Mouse (Mus musculus): Measurements from ENCODE around the gene Ybx3. TPM values are rescaled to one million over a fixed set of nuclear protein-coding genes. Genes with fewer than 3 reads are reported as not detected.
A peak's percentile ranks its signal among the peaks of the same experiment; 100 is the strongest.

Gene Ybx3
- total RNA-seq (2018; cell fraction: chromatin; rRNA removed): 10 to 100 TPM in 23 of 26 experiments, 1 to 10 TPM in 3; 6.0 to 30.0 (median 15.5) TPM
- 10 to 100 TPM; 30.5 to 56.4 (median 36.4) TPM for total RNA-seq (2018; cell fraction: cytosol; rRNA removed)
- 10 to 100 TPM in 25 of 26 experiments, 1 to 10 TPM in 1; 8.7 to 47.6 (median 16.4) TPM for total RNA-seq (2018; cell fraction: nucleus; rRNA removed)
- polyA plus RNA-seq (2018): 23.2 to 133 TPM (median 72.9 TPM) in 3 replicates

DNA sequence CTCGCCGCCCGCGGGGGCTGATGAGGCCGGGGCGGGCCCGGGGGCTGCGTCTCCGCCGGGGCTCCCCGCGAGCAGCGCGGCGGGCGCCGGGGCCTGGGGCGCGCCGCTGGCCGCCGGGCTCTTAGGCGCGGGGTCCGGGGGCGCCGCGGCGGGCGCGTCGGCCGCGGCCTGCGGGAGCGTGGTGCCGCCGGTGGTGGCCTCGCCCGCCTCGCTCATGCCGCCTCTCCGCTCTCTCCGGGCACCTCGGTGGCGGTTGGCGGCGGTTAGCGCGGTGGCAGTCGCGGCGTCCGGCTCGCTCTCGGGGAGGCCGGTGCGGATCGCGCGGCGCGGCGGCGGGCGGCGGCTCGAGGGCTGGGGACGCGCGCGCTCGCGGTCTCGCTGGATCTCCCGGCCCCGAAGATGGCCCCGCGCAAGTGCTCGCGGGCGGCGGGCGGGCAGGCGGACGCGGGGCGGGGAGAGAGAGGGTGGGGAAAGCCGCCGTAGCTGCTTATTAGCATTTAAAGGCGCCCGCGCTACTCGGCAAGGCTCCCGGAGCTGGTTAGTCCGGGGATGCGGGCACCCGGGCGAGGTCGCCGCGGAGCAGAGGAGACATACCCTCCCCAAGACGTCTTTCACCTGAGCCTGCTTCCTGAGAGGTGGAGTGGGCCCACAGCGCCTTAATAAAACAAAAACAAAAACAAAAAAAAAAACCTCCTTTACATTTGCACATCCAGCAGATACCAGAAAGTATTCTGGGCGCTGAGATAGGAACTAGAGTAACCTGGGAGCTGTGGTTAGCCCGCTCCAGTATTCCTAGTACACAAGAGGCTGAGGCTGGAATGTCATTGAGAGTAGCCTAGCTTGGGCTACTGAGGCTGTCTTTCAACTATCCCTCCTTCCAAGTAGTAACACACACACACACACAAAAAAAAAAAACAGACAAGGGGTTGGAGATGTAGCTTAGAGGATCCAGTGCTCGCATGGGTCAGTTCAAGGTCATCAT, at the start of gene Ybx3:
Gene Ybx3 (minus strand): TSS at position 437 of the 982 bp plus-strand sequence.
- H3K4me3 ChIP-seq (ENCODE audit: inconsistent target): peak within 1 kb of the TSS; percentile 52
- no peaks in the 10 kb centered on the region for H3K36me3 ChIP-seq (ENCODE audit: inconsistent target)
- peaks cover 44% of the 10 kb centered on the region for H3K79me2 ChIP-seq (ENCODE audit: inconsistent target)
- 1% methylated on average over 86 of the region's 107 CpGs for WGBS (ENCODE audit: missing documents)
- no peak within 1 kb of the TSS for H3K27ac ChIP-seq

DNA sequence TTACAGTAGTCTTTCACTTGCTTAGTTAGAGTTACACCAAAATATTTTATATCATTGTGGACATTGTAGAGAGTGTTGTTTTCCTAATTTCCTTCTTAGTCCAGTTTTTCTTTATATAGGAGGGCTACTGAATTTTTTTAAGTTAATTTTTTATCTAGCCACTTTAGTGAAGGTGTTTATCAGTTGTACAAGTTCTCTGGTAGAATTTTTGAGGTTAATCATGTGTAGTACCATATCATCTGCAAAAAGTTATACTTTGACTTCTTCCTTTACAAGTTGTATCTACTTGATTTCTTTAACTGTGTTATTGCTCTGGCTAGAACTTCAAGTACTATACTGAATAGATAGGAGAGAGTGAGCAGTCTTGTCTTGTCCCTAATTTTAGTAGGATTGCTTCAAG, 48.4 kb upstream of the Ybx3 start:
- Histone ChIP-seq H3K36me3 (ENCODE audit: inconsistent target) (no peaks in the 10 kb centered on the region), H3K4me3 (ENCODE audit: inconsistent target) (no peak overlapping the region), H3K27ac (no peak overlapping the region), H3K79me2 (ENCODE audit: inconsistent target) (no peaks in the 10 kb centered on the region)

DNA sequence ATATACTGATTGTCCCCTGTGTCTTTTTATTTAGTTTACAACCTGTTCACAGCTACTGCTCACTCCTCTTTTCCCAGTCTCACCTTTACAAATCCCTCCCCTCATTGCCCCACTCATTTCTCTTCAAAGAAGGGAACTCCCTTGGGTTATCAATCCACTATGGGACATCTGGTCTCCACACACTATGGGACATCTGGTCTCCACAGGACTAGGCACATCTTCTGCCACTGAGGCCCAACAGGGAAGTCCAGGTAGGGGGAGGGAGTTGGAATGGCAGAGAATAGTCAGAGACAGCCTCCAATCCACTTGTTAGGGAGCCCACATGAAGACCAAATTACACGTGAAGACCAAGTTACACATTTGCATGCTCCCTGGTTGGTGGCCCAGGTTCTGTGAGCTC, 45.8 kb upstream of the Ybx3 start:
- H3K4me3 ChIP-seq (ENCODE audit: inconsistent target): no peak overlapping the region

GRCm38 (mm10) chr6:131433153-131434048, 45.1 kb upstream of the Ybx3 start:
- Histone ChIP-seq H3K27ac (no peak overlapping the region), H3K36me3 (ENCODE audit: inconsistent target) (no peaks in the 10 kb centered on the region), H3K4me3 (ENCODE audit: inconsistent target) (no peak overlapping the region), H3K79me2 (ENCODE audit: inconsistent target) (no peaks in the 10 kb centered on the region)
- 10% methylated on average over 38 of the region's 39 CpGs for WGBS (ENCODE audit: missing documents)

More for the DNA sequence above, 45.8 kb upstream of the Ybx3 start:
- Histone ChIP-seq H3K79me2 (ENCODE audit: inconsistent target) (no peaks in the 10 kb centered on the region), H3K27ac (no peak overlapping the region), H3K36me3 (ENCODE audit: inconsistent target) (no peaks in the 10 kb centered on the region)
- 50% methylated on average over 1 of the region's 1 CpGs for WGBS (ENCODE audit: missing documents)

GRCm38 (mm10) chr6:131421572-131421971, 33.3 kb upstream of the Ybx3 start:
- WGBS (ENCODE audit: missing documents): 75% methylated on average over 3 of the region's 3 CpGs

GRCm38 (mm10) chr6:131419614-131420013, 31.3 kb upstream of the Ybx3 start:
- Histone ChIP-seq H3K36me3 (ENCODE audit: inconsistent target) (no peaks in the 10 kb centered on the region), H3K4me3 (ENCODE audit: inconsistent target) (no peak overlapping the region), H3K79me2 (ENCODE audit: inconsistent target) (no peaks in the 10 kb centered on the region), H3K27ac (no peak overlapping the region)
- WGBS (ENCODE audit: missing documents): 55% methylated on average over 3 of the region's 3 CpGs

More at GRCm38 (mm10) chr6:131421572-131421971, 33.3 kb upstream of the Ybx3 start:
- H3K4me3 ChIP-seq (ENCODE audit: inconsistent target): no peak overlapping the region
- no peak overlapping the region for H3K27ac ChIP-seq
- H3K36me3 ChIP-seq (ENCODE audit: inconsistent target): no peaks in the 10 kb centered on the region
- H3K79me2 ChIP-seq (ENCODE audit: inconsistent target): no peaks in the 10 kb centered on the region

DNA sequence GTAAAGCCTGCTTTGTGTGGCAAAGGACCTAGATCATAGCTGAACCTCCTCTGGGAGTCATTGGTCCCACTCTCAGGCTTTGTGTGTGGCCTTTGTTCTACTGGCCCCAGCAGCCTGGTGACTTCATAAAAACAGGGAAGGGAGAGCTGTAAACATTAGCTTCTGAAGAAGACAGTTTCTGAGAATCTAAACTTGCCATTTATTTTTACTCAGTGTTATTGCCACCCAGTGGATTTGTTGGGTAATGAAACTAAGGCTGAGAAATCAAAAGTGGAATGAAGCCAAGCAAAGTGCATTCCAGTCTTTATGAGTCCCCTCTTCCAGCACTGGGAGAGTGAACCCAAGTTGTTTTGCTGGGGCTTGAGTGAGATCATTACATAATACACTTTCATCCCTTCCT, 30.5 kb upstream of the Ybx3 start:
- Histone ChIP-seq H3K36me3 (ENCODE audit: inconsistent target) (no peaks in the 10 kb centered on the region), H3K27ac (no peak overlapping the region), H3K4me3 (ENCODE audit: inconsistent target) (no peak overlapping the region), H3K79me2 (ENCODE audit: inconsistent target) (no peaks in the 10 kb centered on the region)

DNA sequence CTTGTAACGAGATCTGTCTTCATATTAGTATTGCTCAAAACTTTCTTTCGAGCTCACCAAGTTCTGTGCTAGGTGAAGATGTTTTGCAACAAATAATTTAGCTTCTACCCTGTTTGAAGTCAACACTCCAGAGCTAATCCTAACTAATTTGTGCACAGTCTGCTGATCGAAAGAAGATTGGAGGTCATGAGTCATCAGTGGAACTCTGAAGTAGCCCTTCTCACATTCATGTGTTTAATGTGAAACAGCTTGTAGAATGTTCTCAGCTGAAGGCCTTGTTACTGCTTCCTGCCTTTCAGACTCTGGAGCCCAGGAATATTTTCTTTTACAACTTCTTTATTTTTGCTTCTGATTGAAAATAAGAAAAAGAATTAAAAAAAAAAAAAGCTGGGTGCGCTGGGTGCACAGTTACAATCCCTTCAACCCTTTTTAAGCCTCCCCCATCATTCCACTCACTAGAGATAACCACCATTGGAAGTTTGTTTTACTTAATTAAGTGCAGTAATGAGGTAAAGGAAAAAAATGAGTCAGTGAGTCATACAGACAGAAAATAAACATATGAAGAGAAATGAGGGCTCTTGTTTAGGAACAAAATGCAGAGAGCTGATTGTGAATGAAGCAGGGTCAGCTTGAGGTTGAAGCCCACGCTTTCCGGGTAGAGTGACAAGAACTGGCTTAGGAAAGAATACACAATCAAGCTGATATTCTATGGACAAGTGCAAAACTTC, 23.0 kb upstream of the Ybx3 start:
- H3K27ac ChIP-seq: no peak overlapping the region
- WGBS (ENCODE audit: missing documents): 88% methylated on average over 6 of the region's 6 CpGs

GRCm38 (mm10) chr6:131406957-131407356, 18.7 kb upstream of the Ybx3 start:
- Histone ChIP-seq H3K4me3 (ENCODE audit: inconsistent target) (no peak overlapping the region), H3K27ac (no peak overlapping the region), H3K36me3 (ENCODE audit: inconsistent target) (no peaks in the 10 kb centered on the region), H3K79me2 (ENCODE audit: inconsistent target) (no peaks in the 10 kb centered on the region)

More for the DNA sequence above, 23.0 kb upstream of the Ybx3 start:
- Histone ChIP-seq H3K4me3 (ENCODE audit: inconsistent target) (no peak overlapping the region), H3K79me2 (ENCODE audit: inconsistent target) (no peaks in the 10 kb centered on the region), H3K36me3 (ENCODE audit: inconsistent target) (no peaks in the 10 kb centered on the region)

DNA sequence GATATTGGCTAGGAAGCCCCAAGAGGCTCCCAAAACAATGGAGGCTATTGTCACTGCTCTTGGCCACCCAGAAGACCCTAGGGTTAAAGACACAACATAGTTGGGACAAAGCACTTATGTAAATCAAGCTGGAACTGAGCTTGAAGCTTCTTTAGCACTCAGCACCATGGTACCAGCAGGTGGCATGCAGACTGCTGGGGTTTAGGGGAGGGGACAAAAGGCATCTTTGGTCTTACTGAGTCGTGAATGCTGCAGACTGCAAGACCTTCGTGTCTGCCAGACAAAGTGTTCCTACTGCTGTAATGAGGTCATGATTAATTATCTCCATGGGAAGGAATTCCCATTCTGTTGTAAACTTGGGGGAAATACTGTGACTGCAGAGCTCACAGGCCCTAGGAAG, 17.6 kb upstream of the Ybx3 start:
- H3K36me3 ChIP-seq (ENCODE audit: inconsistent target): no peaks in the 10 kb centered on the region
- WGBS (ENCODE audit: missing documents): 83% methylated on average over 2 of the region's 2 CpGs

GRCm38 (mm10) chr6:131405174-131405573, 16.9 kb upstream of the Ybx3 start:
- Histone ChIP-seq H3K27ac (no peak overlapping the region), H3K36me3 (ENCODE audit: inconsistent target) (no peaks in the 10 kb centered on the region), H3K4me3 (ENCODE audit: inconsistent target) (no peak overlapping the region), H3K79me2 (ENCODE audit: inconsistent target) (no peaks in the 10 kb centered on the region)
- 43% methylated on average over 4 of the region's 4 CpGs for WGBS (ENCODE audit: missing documents)

More for the DNA sequence above, 17.6 kb upstream of the Ybx3 start:
- no peak overlapping the region for H3K27ac ChIP-seq
- H3K79me2 ChIP-seq (ENCODE audit: inconsistent target): no peaks in the 10 kb centered on the region
- no peak overlapping the region for H3K4me3 ChIP-seq (ENCODE audit: inconsistent target)

DNA sequence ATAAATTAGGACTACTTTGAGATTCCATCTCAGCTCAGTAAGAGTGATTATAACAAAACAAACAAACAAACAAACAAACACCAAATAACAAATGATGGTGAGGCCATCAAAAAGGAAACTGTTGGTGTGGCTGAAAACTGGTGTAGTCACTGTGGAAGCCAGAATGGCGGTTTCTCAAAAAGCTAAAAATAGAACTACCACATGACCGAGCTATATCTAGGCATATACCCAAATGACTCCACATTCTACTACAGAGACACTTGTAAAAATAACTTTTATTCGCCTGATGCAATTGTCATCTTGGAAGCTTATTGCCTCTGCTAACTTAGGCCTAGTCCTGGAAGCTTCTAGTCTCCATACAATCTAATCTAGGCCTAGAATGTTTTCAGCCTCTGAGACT, 16.0 kb upstream of the Ybx3 start:
- H3K27ac ChIP-seq: no peak overlapping the region
- H3K4me3 ChIP-seq (ENCODE audit: inconsistent target): no peak overlapping the region
- WGBS (ENCODE audit: missing documents): 17% methylated on average over 3 of the region's 3 CpGs
- no peaks in the 10 kb centered on the region for H3K36me3 ChIP-seq (ENCODE audit: inconsistent target)
- H3K79me2 ChIP-seq (ENCODE audit: inconsistent target): no peaks in the 10 kb centered on the region

- Histone ChIP-seq H3K36me3 (ENCODE audit: inconsistent target) (no peaks in the 10 kb centered on the region), H3K79me2 (ENCODE audit: inconsistent target) (no peaks in the 10 kb centered on the region), H3K27ac (no peak overlapping the region), H3K4me3 (ENCODE audit: inconsistent target) (no peak overlapping the region)
- WGBS (ENCODE audit: missing documents): 77% methylated on average over 2 of the region's 2 CpGs
These were observed 14.8 kb upstream of the Ybx3 start for GRCm38 (mm10) chr6:131403036-131403435.

DNA sequence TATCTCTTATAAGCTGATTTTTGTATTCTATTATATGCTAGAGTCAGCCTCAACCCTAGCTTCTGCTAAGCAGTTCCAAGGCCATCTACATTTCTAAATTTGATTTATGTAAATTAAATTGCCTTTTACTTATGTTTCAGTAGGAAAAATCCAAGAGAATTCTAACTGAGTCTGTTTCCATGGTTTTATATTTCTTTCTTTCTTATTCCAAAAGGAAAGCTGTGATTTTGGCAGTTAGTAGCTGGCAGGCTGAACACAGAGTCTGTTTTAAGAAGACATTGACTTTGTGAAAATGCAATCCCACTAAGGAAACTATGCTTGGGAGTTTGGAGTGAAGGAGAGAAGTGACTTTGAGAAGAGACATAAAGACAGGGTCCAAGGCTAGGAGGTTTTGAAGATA, 14.3 kb upstream of the Ybx3 start:
- H3K36me3 ChIP-seq (ENCODE audit: inconsistent target): no peaks in the 10 kb centered on the region
- no peak overlapping the region for H3K27ac ChIP-seq
- no peaks in the 10 kb centered on the region for H3K79me2 ChIP-seq (ENCODE audit: inconsistent target)
- no peak overlapping the region for H3K4me3 ChIP-seq (ENCODE audit: inconsistent target)
